Mouse (Mus musculus): ENCODE measurements at regions not wholly inside any gene's neighbourhood (a gene's known extent, or its start where the extent isn't known, plus 50 kb on each side); places are given as distances from the start of the nearest gene placed in this dataset.

GRCm38 (mm10) chr13:70891634-70892033 lies 50.0 kb upstream of the Adamts16 start:
- ATAC-seq (no peak), DNase-seq (ENCODE audit: low read depth, low spot score) (no peak)
- in situ Hi-C loops (cut with MboI; ENCODE audit: low pct_unique_long_range_greater_than_20kb): no loop called here
- ChIA-PET POLR2A (interaction anchor here (1.3 kb wide), 1 partner anchor 11 kb away, joined by 4 read pairs; no protein-coding TSS in a partner anchor), CTCF (no interaction called here)
- no peak for TF ChIP-seq CTCF (IDR thresholded peaks at IDR 0.05)
- no peaks in the 10 kb centered on the region for H3K27me3 ChIP-seq

All from Patski (cell line).